Mouse (Mus musculus) telencephalon, adult 2 months (tissue): ENCODE measurements around the gene Mcf2l.

Experiments used
- DNase-seq: peaks from one replicate; pipeline ENCODE4 v3.0.0-alpha.2; 2011; ENCODE audit warnings: low read depth, low spot score

Gene Mcf2l

DNA sequence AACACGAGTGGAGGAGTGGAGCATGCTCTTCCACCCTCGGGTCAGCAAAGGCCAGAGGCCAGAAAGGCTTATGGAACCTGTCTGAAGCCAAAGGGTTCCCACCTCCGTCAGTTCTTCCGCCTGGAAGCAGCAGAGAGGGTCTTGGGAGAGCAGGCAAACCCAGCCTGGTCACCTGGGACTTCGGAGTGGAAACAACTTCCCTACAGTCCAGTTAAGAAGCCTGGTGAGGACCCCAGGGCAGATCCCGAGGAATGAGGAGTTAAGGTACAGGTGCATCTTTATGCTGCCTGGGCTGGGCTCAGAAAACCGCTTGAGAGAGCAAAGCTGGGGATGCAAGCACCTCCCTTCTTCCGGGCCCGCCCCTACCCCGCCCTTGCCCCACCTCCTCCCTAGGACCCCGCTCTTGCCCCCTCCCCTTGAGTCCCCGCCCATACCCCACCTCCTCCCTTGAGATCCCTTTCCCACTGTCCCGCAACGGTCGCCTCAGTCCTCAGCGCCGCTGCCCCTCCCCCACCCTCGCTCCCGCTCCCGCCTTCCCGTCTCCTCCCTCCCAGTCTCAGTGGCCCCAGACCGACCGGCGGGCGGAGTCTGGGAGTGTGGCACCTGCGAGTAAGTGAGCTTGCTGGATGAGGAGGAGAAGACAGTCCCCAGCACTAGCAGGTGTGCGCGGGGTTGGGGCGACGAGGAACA, at the start of gene Mcf2l:
Mcf2l (plus strand) TSS at position 450 of the 690 bp plus-strand sequence.
- no peak for DNase-seq

DNA sequence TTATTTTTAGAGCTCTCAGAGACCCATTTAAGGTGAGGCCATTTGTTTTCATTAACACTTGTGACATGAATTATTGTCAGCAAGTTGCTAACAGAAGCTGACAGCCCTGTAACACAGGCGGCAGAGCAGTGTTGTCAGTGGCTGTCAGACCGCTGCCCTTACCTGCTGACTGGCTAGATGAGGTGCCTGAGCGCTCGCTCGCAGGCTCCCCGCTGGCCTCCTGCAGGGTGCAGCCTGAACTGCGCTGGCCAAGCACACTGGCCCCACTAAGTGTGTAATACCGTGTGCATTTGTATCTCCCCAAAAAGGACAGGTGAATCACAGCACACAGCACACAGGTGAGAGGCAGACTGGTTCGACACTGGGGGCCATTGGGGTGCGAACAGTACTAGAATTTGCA, 49.0 kb upstream of the Mcf2l start:
- no peak for DNase-seq

DNA sequence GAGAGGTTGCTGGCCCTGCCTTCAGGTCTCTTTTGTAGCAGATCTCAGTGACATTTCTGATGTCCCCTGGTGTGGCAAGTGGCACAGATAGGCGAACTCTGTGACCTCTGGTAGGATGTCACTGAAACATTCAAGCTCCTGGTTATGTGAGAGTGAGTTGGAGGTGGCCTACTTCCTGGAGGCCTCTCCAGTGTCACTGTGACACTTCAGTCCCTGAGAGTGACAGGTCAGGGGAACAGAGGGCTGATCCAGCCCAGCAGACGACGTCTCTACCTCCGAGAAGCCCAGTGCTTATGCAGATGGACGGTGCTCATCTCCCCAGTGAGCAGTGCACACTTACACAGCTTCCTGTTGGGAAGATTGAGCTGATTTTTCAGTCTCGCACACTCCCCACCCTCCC, 48.4 kb upstream of the Mcf2l start:
- no peak for DNase-seq

GRCm38 (mm10) chr8:12825686-12826237, 47.8 kb upstream of the Mcf2l start:
- no peak for DNase-seq

- no peak for DNase-seq
Observed at GRCm38 (mm10) chr8:12827124-12827523, 46.5 kb upstream of the Mcf2l start.

DNA sequence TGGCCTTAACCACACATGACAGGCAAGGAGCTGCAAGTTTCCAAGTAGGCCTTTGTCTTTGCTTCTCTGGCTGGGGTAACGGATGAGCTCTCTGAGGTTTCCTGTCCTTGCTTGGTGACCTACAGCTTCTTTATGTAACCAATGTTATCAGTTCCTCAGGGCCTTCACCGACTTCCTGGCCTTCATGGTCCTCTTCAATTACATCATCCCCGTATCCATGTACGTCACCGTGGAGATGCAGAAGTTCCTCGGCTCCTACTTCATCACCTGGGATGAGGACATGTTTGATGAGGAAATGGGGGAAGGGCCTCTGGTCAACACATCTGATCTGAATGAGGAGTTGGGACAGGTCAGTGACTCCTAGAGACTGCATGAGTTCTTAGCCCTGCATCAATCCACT, 45.3 kb upstream of the Mcf2l start:
- no peak for DNase-seq

GRCm38 (mm10) chr8:12829381-12829780, 44.2 kb upstream of the Mcf2l start:
- DNase-seq = no peak

DNA sequence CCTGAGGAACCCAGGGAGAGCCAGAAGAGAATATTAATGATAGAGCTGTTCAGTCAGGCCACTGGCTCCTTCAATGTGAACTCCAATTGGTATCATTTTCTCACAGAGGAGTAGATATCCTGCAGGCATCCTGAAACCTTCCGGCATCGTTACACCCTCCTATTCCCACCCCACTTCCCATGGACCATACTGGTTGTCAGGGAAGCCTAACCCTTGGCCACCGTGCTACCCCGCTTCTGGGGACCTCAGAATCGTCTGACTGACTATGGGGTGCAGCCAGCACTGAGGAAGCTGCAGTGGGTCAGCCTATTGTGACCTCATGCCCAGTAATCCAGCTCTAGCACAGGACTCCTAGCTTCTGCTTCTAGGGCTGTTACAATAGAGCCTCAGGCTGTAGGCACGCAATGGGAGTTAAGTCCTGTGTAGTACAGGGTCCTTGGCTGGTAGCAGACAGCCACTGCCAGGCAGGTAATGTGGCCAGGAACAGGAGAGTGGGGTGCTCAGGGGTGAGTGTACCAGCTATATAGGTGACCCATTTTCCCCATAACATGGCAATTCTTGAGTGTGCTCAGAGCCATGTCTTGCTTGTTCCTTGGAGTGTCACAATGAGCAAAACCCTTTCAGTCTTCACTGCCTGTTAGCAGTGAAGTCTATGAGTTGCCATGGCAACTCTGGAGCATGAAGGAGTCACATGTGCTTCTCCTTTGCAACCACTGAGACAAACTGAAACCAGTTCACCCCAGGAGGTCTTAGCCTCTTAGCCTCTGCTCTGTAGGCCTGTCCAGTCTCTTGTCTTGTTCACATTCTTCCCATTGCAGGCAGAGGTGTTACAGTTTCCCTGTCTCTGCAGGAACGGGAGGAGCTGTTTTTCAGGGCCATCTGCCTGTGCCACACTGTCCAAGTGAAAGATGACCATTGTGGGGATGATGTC, 41.7 kb upstream of the Mcf2l start:
- peak; percentile 41 for DNase-seq

DNA sequence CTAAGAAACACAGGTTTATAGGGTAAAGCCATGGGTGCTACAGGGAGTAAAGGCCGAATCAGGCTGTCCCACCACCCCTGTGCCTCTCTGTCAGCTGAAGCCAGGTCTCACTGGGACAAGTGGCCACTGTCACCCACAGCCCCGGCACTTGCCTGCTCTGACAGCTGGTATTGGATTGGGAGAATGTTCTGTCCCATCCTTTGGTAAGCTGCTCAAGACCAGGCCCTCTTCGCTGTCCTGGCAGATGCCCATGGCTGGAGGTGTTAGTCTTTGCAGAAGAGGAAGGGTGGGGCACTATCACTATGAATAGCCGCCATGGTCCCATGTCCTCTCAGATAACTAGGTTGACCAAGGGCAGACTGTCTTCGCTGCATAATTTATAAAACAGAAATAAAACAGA, 40.0 kb upstream of the Mcf2l start:
- no peak for DNase-seq

GRCm38 (mm10) chr8:12840834-12841233, 32.8 kb upstream of the Mcf2l start:
- DNase-seq = no peak

DNA sequence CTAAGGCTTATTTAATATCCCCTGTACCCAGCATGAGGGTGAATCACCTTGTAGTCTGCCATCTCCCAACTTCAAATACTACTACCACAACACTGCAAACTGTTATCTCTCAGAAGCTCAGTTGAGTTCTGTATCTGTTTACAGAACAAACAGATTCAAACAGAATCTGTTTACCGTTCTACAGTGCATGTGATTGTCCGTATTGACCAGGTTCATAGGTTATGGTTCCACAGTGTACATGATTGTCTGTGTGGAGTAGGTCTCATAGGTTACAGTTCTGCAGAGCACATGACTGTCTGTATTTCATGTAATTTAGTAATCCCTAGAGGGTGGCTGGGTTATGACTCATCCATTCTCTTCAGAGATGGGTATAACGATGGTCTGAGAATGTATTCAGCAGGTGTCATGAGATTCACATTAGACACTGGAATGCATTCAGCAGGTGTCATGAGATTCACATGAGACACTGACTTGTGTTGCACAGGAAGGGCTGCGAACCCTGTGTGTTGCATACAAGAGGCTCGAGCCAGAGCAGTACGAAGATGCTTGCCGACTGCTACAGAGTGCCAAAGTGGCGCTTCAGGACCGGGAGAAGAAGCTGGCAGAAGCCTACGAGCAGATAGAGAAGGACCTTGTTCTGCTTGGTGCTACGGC, 31.1 kb upstream of the Mcf2l start:
- DNase-seq = no peak

GRCm38 (mm10) chr8:12844347-12844950, 29.2 kb upstream of the Mcf2l start:
- no peak for DNase-seq

DNA sequence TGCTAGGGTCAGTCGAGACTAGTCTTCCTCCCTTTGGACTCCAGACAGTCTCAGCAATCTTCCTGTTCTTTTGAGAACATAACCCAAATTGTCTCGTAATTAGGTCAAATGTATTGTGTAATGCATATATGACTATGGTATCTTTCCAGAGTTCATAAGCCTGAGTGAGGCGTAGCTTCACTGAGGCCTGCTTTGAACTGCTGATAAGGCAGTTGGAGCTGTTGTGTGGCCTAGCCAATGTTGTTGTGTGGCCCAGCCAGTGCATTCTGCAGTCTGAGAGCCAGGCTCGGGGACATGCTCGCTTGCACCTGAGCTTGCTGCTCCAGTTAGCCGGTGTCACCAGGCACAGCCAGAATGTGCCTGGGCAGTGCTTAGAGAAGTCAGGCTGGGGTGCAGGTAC, 27.2 kb upstream of the Mcf2l start:
- DNase-seq = no peak

DNA sequence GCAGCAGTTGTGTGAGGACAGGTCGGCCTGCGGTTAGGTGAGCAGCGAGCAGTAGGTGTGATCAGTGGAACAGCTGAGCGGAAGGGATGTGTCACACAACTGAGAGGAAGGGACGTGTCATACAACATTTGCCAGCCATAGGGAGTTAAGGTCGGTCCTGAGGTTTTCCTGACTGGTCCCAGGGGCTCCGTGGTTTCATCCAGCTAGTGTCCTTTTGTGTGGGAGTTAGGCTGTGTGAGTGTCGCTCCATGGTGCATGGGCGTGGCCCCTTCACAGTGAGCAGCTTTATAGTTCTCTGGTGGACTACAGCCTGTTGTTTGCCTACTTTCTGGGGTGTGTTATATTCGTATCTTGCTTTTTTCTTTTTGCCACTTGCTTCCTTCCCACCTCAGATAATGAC, 22.4 kb upstream of the Mcf2l start:
- DNase-seq = no peak

GRCm38 (mm10) chr8:12856038-12856437, 17.6 kb upstream of the Mcf2l start:
- DNase-seq = no peak

DNA sequence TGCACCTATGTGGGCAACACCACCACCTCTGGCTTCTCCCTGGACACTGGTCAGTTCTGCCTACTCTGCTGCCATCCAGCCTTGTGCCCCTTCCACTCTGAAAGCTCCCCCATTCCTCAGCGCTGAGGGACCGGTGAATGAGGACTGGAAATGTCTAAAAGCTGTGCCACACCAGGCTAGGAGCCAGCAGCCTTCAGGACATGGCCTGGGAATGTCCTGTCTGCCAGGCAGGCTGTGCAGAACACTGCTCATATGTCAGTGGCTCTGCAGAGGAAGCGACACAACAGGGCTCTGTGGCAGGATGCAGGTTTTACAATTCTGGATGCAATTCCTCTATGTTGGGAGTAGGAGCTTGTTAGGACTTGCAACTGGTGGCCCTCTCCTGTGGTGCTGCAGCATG, 10.5 kb upstream of the Mcf2l start:
- no peak for DNase-seq

- DNase-seq = no peak
Observed at GRCm38 (mm10) chr8:12863608-12864007, 10.0 kb upstream of the Mcf2l start.

DNA sequence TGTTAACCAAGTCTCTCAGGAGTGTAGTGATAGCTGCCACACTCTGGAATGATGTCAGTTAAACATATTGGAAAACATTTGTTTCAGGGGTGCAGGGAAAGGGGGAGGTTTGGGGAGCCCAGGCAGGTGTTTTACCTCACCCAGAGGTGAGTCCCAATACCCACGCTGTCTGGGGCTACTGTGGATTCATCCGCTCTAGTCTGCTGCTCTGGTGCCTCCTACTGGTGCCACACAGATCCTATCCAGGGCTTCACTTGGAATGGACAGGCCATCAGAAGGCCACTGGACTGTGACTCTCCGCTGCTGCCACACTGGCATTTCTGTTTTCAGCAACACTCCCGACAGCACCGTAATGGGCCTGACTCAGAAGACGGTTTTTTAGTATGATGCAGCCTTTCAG, 7.8 kb upstream of the Mcf2l start:
- no peak for DNase-seq

GRCm38 (mm10) chr8:12869661-12870060, 3.9 kb upstream of the Mcf2l start:
- DNase-seq = no peak

- no peak for DNase-seq
Observed at GRCm38 (mm10) chr8:12870656-12871055, 3.0 kb upstream of the Mcf2l start.

- no peak for DNase-seq
Observed at GRCm38 (mm10) chr8:12871461-12871860, 2.1 kb upstream of the Mcf2l start.

- DNase-seq = no peak
Observed at GRCm38 (mm10) chr8:12872983-12873356, 636 bp upstream of the Mcf2l start.
